Mouse (Mus musculus) natural killer cell, adult 2 months (primary cell): ENCODE data around the gene Selplg.

ENCODE experiments used
- DNase-seq, 2 experiments: peaks; one replicate each; pipeline ENCODE4 v3.0.0; 2022; ENCODE audit warnings: low spot score in 2 of 2

Gene Selplg

DNA sequence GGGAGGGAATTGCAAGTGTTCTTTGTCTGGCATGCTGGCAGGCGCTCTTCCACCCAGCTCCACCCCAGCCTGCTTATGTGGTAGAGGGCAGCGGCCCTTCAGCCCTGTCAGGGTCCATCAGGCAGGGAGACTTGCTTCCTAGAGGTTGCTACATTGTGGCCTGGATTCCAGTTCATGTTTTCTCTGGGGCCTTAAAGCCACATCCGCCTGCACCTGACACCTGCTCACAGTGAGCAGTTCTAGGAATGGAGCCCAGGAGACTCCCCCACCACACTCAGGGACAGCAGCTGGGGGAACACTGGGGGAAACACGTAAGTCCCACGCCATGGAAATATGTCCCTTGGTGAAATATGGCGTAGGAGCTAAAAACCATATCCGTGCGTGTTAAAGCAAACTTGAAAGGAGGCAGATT is at the start of gene Selplg:
Gene Selplg, minus strand, starts transcription at position 155 of the 412 bp plus-strand sequence.
- DNase-seq, result peak; percentile 72 to 75

DNA sequence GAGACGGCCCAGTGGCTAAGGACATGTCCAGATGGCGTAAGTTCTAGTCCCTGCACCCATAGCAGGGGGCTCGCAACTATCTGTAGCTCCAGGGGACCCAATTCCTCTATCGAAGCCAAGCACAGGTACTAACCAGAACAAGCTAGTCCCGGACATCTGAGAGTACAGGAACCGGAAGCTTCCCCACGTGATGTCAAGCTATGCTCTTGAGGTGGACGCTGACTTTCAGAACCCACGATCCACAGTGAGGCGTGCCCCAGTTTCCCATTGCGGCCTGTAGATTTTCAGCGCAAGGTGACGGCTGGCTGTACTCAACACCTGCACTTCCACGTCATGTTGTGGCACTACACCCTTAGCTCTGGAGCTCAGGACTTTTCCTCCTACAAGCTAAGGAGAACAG is 48.7 kb upstream of the Selplg start:
- DNase-seq, result no peak

DNA sequence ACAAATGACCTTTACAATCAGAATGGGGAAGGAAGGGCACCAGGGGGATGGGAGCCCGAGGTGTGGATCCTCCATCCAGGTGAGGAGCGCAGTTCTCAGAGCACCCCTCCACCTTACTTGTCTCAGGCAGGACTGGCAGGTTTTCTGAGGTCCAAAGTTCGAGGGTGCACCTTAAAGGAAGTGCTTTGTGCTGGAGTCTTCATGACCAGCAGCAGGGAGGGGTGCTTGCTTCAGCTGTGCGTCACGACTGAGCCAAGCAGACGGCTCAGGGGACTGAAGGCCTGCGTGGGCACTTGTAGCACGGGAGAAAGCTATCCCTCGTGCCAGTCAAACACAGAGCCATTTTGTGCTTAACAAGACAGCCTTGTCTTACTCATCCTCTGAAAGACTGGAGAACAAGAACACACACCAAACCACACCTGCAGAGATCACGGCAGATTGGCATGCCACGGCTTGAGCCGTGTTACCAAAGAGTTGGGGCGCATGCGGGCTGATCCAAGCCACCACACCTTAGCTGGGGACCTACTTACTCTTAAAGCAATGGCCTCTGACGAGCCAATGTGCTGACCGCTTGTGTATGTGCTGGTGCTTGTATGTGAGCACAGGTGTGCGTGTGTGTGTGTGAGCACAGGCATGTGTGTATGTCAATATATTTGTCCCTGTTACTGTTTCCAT is 46.6 kb upstream of the Selplg start:
- DNase-seq, result no peak

DNA sequence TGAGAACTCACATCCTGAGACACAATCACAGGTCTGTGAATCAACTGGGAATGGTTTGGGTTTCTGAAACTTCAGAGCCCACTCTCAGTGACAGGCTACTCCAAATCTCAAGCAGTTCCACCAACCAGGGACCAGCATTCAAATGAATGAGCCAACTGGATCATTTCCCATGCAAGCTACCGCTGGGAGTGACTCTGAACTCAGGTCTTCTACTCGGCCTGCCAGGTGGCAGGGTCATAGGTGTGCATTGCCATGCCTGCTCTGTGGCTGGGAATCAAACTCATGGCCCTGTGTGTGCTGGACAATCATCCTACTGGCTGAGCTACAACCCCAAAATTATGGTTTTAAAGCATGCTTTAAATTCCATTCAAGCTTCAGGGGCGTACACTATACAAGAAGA is 45.1 kb upstream of the Selplg start:
- DNase-seq, result no peak

DNA sequence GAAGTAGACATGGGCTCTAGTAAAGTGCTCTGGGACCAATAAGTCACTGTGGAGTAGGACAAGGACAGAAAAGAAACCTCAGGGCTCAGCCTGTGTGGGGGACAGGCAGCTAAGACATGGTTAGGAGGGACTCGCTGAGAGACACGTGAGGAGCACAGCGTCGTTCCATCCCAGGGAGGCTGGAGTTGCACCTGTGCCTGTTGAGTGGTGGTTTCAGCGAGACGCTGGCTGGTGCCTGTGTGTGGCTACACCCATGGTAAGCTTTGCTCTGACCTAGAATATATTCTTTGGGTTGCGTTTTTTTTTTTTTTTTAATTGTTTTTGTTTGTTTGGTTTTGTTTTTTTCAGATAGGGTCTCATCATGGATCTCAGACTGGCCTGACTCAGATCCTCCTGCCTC is 43.7 kb upstream of the Selplg start:
- DNase-seq, result no peak

DNA sequence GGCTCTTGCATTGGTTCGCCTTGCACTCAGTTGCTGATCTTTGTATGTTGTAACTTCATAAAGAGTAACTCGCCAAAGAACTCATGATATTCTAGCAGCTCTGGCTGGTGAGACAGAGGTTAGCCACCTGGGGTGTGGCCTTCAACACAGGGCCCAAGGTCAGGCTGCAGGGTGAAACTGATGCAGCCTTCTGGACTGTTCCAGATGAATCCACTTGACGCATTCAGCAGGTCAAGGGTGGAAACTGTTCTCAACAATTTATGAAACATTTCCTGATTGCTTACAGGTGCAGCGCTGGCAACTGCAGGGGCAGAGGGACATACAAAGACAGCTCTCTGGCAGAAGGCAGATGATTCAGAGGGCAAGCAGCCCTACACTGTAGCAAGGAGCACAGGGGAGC is 43.2 kb upstream of the Selplg start:
- DNase-seq, result no peak

DNA sequence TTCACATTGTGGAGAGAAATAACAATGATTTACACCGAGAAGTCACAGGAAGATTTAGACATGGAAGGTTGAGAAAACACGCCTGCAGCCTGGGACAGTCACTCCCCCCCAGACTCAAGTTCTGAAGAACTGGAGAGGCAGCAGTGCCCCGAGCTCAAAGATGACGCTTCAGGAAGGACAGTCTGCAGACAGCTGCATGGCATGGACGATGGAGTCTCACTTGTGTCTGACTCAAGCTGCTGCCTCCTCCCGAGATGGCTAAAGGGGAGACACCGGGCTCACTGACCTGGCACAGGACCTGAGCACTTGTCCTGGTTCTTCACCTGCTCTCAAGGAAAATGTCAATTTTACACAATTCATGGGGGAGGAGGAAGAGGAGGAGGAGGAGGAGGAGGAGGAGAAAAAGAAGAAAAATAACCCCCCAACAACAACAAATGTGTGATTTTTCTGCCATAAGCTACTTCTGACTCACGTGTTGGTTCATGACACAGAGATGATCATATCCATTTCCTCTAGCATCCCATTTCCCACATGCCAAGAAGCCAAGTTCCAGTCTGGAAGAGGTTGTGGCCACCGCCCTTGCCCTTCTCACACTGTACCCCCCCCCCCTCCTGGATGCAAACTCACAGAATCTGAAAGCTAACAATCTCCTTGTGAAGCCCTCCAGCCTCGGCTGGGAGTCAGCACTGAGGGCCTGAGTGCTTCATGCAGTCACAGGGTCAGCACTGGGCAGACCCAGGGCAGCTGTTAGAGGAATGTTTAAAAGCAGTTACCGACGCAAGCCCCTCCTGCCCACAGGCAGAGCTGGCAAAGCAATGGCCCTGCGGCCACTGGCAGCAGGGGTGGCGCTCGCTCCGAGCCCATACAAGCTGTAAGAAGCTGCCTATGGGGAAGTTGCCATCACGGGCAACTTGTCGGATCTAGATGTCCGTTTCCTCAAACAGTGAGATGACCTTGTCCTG is 41.9 kb upstream of the Selplg start:
- DNase-seq, result no peak

DNA sequence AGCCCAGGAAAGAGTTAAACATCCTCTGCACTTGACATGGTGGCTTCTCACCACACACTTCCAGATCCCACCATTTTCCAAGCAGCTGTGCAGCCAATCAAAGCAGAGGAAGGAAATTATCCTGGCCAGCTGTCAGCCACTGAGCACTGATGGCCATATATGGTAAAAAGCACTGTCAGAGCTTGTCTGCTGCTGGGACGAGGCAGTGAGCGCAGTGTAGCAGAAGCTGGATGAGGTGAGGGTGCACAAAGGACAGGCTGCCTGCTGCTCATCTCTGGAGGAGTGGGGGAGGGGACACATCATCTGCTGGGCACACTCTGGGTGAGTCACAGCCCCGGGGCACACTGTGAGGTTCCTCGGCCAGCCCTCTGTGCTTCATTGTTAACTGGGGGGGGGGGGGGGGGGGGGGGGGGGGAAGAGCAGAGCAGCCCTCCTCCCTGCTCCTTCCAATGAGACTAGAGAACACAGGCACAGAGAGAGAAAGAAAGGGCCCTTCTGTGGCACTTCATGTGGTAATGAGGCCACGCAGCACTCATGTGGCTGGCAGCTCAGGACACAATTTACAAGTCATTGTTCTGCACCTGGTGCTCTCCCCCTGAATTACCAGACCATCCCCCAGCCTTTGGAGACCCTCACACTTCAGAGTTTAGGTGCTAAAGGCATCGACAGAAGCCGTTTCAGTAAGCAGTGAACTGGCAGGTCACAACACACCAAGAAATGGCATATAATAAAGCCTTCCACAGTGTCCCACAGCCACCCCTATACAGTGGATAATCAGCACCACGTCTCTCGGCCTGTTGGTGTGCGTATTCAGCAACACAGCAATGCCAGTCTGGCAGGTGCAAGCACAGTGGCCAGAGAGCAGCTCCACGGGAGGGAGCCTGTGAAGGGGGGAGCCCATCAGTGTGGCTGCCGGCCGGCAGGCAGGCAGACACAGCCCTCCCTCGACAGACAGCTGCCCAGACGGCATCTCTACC is 40.8 kb upstream of the Selplg start:
- peak; percentile 61 to 65 for DNase-seq

DNA sequence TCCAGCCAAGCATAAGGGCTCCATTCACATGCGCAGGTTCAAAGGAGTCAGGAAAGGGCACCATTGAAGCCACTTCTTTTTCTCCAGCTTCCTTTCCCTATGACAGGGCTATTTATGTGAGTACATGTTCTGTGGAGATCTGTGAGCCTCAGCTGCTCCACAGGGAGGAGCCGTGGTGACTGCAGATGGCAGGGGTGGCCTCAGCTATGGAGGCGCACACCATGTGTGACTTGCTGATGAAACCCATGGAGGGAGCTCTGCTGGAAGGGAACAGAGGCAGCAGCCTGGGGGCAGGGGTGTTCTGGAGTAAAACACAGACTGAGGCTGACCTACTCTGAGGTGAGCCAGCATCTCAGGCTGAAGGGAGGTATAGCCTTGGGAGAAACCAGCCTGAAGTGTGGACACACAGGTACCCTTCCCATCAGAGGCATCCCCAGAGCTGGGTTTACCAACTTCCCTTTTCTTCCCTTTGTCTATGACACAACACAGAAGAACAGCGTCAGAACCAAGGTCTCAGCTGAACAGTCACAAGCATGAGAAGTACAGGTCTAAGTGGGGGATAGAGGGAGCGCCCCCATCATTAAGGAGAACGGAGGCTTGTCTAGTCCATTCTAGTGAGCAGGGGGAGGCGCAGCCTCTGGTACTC is 39.6 kb upstream of the Selplg start:
- no peak for DNase-seq

DNA sequence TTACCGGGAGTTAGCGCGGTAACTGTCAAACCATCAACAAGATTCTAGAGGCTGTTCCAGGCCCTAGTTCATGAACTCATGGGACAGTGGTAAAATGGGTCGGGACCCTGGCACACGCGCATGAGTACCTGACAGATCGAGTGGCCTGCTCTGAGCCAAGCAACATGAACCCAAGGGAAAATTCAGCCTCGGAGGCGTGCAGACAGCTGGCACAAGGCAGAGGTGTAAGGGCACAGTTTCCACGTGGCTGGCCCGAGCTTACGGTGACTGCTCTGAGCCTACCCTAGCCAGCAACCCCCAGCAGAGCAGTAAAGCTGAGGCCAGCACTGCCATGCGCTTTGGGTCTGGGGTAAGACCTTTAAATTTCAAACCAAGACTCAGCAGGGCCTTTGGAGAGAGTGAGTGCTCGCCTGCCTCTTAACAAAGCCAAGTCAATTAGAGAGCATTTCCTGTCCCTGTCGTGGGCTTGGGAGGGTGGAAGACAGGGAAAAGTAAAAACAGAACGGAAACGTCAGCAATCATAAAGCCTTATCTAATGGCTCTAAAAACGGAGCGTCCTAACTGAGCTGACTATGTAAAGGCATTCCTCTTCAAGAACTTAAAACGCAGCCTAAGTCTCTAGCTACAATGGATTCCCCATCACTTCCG is 38.1 kb upstream of the Selplg start:
- DNase-seq, result no peak

DNA sequence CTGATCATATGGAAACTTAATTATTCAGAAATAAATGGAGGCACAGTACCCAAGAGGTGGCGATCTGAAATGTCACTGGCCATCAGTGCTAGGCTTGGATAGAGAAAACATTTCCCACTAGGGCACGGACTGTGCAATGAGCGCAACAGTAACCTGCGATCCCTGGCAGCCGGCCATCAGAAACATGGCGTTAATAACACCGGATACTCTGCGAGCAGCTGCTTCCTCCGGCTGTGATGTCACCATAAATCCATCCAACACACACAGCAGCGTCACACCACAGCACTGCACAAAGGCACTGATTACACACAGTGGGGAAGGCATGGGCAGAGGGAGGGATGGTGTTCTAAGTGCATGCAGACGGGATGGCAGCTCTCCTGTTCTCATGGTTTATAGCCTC is 36.7 kb upstream of the Selplg start:
- peak; percentile 58 to 72 for DNase-seq

DNA sequence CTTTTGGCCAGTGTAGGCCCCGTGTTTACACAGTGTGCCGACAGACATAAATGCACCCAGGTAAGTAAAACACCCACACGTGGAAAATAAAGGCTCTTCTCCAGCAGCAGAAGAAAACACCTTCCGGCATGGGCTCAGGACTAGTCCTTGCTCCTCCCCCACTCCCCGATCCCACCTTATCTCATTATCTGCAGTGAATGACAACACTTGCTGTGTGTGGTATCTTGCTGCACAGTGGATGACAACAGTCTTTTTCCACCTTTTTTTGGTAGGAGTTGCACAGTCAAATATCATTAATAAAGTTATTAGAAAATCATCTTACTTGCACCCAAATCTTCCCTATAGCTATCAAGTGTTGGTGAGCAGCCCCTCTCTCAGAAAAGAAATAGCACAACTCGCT is 32.5 kb upstream of the Selplg start:
- DNase-seq, result no peak

DNA sequence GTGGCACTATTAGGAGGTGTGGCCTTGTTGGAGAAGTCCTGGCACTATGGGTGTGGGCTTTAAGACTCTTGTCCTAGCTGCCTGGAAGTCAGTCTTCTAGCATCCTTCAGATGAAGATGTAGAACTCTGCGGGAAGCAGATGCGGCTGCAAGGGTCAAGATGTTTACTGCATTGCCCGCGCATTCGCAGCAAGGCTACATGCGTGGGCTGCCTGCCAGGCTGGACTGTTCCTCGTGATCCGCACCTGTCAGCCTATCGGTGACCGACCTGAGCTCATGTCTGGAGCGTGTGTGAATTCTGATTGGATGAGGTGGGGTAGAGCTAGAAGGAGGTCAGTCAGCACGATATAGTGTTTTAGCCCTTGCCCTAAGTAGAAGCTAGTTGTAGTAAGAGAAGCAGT is 31.6 kb upstream of the Selplg start:
- no peak for DNase-seq

DNA sequence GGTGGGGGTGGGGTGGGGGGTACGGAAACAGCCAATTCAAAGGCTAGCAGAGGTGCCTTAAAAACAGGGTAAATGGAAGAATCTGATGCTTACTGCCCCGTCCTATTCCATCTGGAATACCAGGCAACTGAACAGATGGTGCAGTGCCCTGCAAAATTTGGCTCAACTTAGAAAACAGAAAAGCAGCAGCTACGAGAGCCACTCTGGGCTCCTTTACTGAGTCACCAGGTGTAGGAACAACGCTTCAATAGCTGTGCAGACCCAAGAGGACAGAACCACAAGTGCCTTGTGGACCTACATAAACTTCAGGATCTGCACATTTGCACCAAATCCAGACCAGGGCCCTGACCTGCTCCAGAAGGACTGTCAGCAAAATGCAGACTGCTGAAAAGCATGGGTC is 30.0 kb upstream of the Selplg start:
- no peak for DNase-seq

DNA sequence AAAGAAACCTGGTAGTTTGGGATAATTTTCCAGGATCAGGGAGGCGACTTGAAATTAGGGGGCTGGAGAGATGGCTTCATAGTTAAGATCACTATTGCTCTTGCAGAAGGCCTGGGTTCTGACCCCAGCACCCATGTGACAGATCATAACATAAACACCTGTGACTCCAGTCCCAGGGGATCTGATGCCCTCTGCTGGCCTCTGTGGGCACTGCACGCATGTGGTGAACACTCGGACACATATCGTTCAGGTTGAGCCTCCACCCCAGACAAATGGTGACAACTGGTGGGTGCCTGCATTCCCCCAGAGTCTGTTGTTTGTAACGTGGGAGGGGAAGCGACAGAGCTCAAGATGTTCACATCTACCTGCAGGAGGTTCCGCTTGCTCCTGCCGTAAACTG is 28.9 kb upstream of the Selplg start:
- DNase-seq, result peak in 1 of 2 experiments; percentile 38

DNA sequence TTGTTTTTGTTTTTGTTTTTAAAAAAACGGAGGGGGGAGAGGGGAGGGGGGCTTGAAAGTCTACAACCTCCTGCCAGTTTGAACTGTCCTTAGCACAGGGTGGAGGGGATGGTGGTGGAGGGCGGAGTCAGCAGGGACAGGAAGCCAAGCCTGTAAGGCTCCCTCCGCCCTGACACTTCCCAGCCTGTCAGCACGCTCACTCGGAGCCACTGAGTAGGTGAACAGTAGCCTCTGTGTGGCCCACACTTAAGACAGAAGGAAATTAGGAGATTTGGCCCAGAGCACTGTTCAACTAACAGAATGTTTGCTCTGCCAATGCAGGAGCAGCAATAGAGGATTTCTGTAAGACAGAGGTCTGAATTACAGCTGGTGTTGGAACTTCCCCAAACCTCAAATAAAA is 26.5 kb upstream of the Selplg start:
- no peak for DNase-seq

DNA sequence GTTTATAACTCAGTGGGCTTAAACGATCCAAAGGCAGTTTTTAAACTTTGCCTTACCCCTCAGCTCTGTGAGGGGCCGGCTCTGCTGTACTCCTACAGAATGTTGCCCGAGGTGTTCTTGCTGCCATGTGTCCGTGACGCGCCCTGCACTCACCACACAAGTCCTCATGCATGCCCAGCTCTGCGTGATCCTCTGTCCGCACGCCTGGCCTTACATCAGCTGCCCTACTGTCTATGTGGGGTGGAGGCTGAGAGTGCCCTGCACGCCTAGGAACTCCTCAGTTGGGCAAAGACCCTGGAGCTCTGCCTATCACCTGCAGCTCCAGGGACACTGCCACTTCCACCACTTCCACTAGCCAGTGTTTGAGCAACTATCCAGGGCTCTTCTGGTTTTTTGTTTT is 26.1 kb upstream of the Selplg start:
- no peak for DNase-seq

DNA sequence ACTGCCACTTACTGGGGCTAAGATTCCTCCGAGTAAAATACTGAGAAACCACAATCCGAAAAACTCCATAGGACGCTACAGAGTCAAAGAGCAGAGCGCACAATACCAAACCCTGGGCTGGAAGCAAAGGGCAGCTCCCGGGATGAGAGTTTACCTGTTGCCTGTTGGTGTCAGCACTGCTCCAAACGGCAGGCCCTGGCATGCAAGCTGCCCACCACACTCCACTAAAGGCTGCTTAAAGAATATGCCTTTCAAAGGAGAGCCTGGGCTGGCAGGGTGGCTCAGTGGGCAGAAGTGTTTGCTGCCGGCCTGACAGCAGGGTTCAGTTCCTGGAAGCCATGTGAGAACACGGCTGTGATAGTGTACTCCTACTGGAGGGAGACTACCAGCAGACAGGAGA is 25.2 kb upstream of the Selplg start:
- DNase-seq, result no peak

DNA sequence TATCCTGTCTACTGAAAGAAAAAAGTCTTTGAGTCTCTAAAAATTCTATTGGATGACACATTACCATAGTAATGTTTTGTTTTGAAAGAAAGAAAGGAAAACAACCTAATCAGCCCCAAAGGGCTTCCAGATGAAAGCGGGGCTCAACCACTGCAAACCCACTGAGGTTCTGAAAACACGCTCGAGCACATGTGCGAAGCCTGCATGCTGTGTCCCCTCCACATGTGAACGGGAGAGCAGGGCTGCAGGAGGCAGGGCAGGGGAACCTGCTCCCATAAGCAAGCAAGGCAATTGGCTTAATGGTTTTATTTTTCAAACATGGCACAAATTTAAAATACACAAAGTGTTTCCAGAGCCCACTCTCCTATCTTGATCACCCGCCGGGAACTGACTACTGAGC is 24.2 kb upstream of the Selplg start:
- no peak for DNase-seq

DNA sequence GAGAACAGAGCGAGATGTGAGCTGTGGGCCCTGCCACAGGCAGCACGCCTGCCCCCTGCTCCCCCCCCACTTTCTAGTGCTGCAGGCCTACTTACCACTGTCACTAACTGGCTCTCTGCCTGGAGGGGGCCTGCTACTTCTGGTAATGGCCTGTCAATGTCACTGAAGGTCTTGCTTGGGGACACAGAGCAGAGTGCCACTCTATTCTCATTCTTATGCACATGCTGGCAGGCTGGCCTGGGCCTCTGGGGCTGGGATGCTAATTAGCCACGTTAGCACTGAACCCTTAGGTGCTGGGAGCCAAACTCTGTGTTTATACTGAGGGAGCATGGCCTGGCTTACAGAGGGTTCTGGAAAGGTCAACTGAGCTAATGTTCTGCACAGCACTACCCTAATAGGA is 23.3 kb upstream of the Selplg start:
- DNase-seq, result no peak

DNA sequence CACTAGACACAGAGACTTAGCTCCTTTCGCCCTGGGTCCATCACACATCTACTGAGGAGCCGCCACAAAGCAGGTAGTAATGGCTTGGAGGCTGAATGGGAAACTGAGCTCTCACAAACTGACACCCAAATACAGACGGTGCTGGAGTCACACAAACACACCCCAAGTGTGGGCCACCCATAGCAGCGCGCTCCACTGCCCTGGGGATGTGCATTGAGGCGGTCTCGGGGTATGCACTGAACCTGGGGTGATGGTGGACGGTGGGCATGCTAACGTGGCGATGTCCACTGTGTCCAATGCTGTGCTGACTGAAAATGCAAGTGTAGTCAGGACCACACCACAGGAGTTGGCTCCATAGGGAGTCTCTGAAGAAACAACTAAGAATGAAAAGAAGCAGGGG is 22.7 kb upstream of the Selplg start:
- no peak for DNase-seq
